Mouse (Mus musculus): Measurements from ENCODE around the gene Apobec3. TPM values are rescaled to one million over a fixed set of nuclear protein-coding genes. Genes with fewer than 3 reads are reported as not detected.
"Not testable (repeated sequence)": the region's sequence is repeated elsewhere in the genome, so short reads cannot be mapped to it uniquely, and the experiment has no call there.

The Apobec3 gene
- total RNA-seq, 2 experiments from 2014 or later, result 4.3 to 5.0 TPM

DNA sequence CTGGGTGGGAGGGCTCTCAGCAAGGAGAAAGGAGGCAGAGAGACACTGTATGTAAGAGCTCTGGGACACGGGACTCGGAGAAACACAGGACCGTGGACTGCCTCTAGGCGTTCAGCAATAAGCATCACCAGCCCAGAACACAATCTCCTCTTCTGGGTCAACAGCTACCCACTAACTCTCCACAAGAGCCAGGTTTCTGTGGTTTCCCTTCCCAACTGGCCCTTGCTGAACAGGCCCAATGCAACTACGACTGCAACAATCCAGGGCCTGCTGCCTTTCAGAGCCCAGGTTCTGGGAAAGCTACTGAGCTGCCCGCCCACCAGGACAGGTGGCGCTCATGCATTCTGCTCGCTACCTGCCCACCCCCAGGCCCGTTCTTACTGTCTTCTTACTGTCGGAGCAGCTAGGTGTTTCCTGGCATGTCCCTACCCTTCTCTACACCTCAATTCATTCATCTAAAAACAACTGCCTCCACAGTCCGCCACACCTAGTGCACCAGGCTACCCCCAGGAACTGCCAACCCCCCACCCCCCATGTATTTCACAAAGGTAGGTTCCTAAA, 35.5 kb downstream of the Apobec3 start:
- DNase-seq (ENCODE audit: low spot score in 2 of 2), result no peak

DNA sequence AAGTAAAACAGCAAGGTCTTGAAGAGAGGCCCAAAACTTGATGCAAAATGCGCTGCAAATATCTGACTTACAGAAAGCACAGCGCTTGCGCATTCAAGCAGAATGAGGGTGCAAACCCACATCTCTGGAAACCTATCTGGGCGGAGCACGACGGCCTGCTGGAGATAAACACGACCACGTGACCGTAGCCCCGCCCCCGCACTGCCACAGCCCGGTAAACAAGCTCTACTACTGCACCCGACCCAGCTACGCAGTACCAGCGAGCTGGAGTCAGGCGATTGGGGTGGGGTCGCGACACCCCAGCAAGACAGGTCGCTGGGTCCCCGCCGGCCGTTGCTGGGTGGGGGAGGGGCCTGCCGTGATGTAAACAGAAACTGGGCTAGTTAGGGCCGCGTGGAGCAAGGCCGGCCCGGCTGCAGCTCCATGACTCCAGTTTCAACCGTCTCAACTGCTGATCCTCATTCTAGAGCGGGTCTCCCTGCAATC, 36.2 kb downstream of the Apobec3 start:
- DNase-seq (ENCODE audit: low spot score in 2 of 2), result peak; percentile 89

- no peak for DNase-seq (ENCODE audit: low spot score in 2 of 2)
Measured at GRCm38 (mm10) chr15:79928316-79928715, 36.9 kb downstream of the Apobec3 start.

GRCm38 (mm10) chr15:79928736-79929135, 37.3 kb downstream of the Apobec3 start:
- no peak for DNase-seq (ENCODE audit: low spot score in 2 of 2)

- no peak for DNase-seq (ENCODE audit: low spot score in 2 of 2)
Measured at GRCm38 (mm10) chr15:79929734-79930133, 38.3 kb downstream of the Apobec3 start.

DNA sequence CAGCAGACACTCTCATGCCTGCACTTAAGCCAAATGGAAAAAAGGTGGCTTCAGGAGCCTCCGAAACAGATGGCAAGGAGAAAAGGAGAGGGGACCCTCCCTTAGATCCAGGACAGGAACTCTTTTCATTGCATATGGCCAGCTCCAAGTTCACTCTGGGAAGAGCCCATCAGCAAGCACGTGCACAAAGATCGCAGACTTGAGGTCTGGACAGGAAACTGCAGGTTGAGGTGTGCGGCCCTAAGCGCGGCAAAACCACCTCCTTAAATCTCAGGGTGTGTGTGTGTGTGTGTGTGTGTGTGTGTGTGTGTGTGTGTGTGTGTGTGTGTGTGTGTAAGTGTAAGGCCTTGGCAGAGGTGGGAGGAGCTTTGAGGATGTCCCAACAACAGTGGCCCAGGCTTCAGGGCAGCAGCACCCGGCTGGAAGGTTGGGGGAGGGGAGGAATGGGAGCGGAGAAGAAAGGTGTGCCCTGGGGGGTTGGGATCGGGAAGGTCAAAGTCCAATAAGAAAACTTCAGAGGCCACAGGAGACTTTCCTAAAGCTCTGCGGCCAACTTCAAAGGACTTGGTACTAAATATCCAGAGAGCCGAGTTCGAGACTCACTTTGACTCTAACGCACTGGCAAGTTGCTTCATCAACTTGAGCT, 40.2 kb downstream of the Apobec3 start:
- no peak for DNase-seq (ENCODE audit: low spot score in 2 of 2)

- DNase-seq (ENCODE audit: low spot score in 2 of 2), result peak; percentile 92 to 94
Measured at GRCm38 (mm10) chr15:79932323-79932987, 41.0 kb downstream of the Apobec3 start.

DNA sequence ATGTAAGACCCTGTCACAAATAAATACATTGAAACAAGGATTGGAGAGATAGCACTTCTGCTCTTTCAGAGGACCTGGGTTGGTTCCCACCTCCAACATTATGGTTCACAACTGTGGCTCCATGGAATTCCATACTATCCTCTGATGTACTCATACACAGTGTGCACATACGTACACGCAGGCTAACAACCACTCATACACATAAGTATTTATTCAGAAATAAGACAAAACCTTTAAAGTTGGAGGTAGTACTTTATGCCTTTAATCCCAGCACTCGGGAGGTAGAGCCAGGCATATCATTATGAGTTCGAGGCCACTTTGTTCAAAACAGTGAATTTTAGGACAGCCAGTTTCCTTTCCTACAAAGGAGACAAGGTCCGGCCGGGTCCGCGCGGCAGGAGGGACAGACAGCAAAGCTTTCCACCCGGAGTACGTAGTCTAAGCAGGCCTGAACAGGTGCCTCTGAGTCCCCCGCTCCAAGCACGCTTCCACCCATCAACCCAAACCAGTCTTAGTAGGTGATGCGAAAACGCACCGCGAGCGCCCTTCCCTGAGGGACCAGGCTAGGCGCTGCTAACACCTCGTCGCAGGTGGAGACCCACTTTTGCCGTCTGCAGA, 41.7 kb downstream of the Apobec3 start:
- no peak for DNase-seq (ENCODE audit: low spot score in 2 of 2)

GRCm38 (mm10) chr15:79933670-79934514, 42.4 kb downstream of the Apobec3 start:
- no peak for DNase-seq (ENCODE audit: low spot score in 2 of 2)

GRCm38 (mm10) chr15:79934776-79935175, 43.3 kb downstream of the Apobec3 start:
- DNase-seq (ENCODE audit: low spot score in 2 of 2), result no peak

DNA sequence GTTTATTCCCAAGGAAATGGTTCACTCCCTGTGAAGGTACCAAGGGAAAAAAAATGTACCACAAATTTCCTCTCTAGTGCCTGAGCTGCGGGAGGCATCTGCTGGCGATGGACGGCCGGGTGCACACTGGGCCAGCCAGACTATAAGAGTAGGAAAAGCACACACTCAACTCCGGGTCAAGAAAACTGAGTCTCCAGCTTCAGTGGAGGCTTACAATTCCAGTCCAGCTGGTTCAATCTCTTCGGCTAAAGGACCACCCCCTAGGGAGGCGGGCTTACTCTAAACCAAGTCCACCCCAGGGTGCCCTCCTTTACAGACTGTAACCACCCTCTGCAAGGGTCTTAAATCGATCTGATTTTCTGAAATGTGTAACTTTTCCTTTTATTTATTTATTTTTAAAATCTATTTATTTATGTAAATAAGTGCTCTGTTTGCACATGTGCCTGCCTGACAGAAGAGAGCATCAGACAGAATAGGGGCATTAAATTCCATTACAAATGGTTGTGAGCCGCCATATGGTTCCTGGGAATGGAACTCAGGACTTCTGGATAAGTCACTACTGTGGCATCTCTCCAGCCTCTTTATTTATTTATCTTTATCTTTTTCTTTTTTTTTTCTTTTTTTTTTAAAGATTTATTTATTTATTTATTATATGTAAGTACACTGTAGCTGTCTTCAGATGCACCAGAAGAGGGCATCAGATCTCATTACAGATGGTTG, 44.4 kb downstream of the Apobec3 start:
- DNase-seq (ENCODE audit: low spot score in 2 of 2), result no peak

DNA sequence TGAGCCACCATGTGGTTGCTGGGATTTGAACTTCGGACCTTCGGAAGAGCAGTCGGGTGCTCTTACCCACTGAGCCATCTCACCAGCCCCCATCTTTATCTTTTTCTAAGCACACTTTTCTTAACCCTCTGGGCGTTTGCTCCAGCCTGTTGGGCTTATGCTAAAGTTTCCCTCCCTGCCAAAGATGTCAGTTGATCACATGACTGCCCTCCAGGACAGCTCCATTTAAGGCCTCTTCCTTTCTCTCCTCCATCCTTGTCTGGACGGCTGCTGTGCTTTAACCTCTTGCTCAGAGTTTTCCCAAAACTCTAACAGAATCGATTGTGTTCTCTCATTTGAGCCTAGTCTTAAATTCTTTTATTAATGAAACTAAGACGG, 44.9 kb downstream of the Apobec3 start:
- DNase-seq (ENCODE audit: low spot score in 2 of 2), result no peak

DNA sequence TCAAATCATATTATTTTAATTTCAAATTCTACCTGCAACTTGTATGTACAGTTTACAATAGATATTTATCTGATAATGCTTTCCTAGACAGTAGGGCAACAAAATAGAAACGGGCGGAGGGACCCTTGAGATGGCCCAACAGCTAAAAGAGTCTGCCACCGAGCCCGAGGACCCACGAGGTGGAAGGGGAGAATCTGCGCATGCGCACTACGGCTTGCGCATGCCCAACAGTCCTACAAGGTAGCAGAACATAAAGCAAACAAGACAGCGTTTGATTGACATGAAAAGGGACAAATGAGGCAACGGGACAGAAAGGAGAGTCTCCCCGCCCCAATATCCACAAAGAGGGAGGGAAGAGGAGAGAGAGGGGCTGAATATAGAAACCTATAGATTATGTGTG, 47.6 kb downstream of the Apobec3 start:
- no peak for DNase-seq (ENCODE audit: low spot score in 2 of 2)

DNA sequence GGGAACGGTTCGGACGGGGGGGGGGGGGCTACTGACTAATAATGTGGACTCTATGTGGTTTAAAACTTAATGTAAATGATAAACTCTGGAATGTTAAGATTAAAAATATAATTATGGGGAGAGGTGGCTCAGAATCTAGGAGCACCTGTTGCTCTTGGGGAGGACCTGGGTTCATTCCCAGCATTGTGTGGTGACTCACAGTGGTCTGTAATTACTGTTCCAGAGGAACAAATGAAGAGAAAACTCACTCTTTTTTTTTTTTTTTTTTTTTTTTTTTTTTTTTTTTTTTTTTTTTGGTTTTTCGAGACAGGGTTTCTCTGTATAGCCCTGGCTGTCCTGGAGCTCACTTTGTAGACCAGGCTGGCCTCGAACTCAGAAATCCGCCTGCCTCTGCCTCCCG, 48.0 kb downstream of the Apobec3 start:
- DNase-seq (ENCODE audit: low spot score in 2 of 2), result not testable (repeated sequence)

GRCm38 (mm10) chr15:79939913-79940312, 48.5 kb downstream of the Apobec3 start:
- no peak for DNase-seq (ENCODE audit: low spot score in 2 of 2)

GRCm38 (mm10) chr15:79940932-79941331, 49.5 kb downstream of the Apobec3 start:
- DNase-seq (ENCODE audit: low spot score in 2 of 2), result peak in 1 of 2 experiments; percentile 59

GRCm38 (mm10) chr15:79942541-79942940, 51.1 kb downstream of the Apobec3 start:
- no peak for DNase-seq (ENCODE audit: low spot score in 2 of 2)

- no peak for DNase-seq (ENCODE audit: low spot score in 2 of 2)
Measured at GRCm38 (mm10) chr15:79943584-79943983, 52.1 kb downstream of the Apobec3 start.

DNA sequence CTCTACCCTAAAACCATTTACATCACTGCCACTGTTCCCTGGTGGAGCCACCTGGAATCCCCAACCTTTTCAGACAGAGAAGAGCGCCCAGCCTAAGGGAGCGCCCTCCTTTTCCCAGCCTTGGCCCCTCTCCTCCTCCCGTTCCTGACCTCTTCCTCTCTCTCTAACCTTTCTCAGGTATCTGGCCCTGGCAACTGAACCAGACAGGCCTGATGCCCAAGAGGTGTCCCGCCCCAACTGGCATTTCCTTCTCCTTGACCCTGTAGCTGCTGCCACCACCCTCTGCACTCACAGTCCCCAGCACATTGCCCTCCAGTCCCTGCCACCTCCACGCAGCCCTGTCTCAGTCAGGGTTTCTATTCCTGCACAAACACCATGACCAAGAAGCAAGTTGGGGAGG, 53.5 kb downstream of the Apobec3 start:
- DNase-seq (ENCODE audit: low spot score in 2 of 2), result no peak

GRCm38 (mm10) chr15:79946022-79946421, 54.6 kb downstream of the Apobec3 start:
- DNase-seq (ENCODE audit: low spot score in 2 of 2), result peak; percentile 85 to 95
